Mouse (Mus musculus) liver, adult 2 months (tissue): ENCODE results near the gene Gsdma.

ENCODE experiments used
- CTCF ChIP-seq: fragments of 200-500 bp; IDR thresholded peaks from 2 replicates; pipeline ENCODE4 v1.5.1; 2011; ENCODE audit warnings: low read depth, low read length, control low read depth
- POLR2A ChIP-seq: fragments of 200-500 bp; IDR thresholded peaks from 2 replicates; pipeline ENCODE4 v1.6.1; 2011; ENCODE audit warnings: low read length, control low read depth; ENCODE audit not compliant: insufficient read depth; ENCODE audit errors: extremely low read depth

- TF ChIP-seq CTCF (peak; percentile 42), POLR2A (no peak)
Observed at GRCm38 (mm10) chr11:98660517-98660916, 3.6 kb upstream of the Gsdma start.
